Mouse (Mus musculus): ENCODE measurements at regions not wholly inside any gene's neighbourhood (a gene's known extent, or its start where the extent isn't known, plus 50 kb on each side); places are given as distances from the start of the nearest gene placed in this dataset.

GRCm38 (mm10) chr16:26181716-26182115, 76.1 kb upstream of the P3h2 start:
- intact Hi-C loops (cut with DNase I), result no loop called here

GRCm38 (mm10) chr16:26171441-26171840, 65.9 kb upstream of the P3h2 start:
- DNase-seq (ENCODE audit: low spot score), result no peak
- intact Hi-C loops (cut with DNase I), result no loop called here

More at GRCm38 (mm10) chr16:26181716-26182115, 76.1 kb upstream of the P3h2 start:
- no peak for DNase-seq (ENCODE audit: low spot score)

- intact Hi-C loops (cut with DNase I), result no loop called here
- no peak for DNase-seq (ENCODE audit: low spot score)
Measured at GRCm38 (mm10) chr16:26169382-26169781, 63.8 kb upstream of the P3h2 start.

GRCm38 (mm10) chr16:26168216-26168615, 62.6 kb upstream of the P3h2 start:
- intact Hi-C loops (cut with DNase I), result no loop called here
- DNase-seq (ENCODE audit: low spot score), result no peak

GRCm38 (mm10) chr16:26164066-26164465, 58.5 kb upstream of the P3h2 start:
- DNase-seq (ENCODE audit: low spot score), result no peak
- intact Hi-C loops (cut with DNase I), result no loop called here

- intact Hi-C loops (cut with DNase I), result no loop called here
- no peak for DNase-seq (ENCODE audit: low spot score)
Measured at GRCm38 (mm10) chr16:26163401-26163800, 57.8 kb upstream of the P3h2 start.

GRCm38 (mm10) chr16:26157606-26158005, 52.0 kb upstream of the P3h2 start:
- DNase-seq (ENCODE audit: low spot score), result no peak
- intact Hi-C loops (cut with DNase I), result no loop called here
